Comparison of ENCODE assay signal across 3 mouse cellular contexts in genomic region chr6:3430976-3431375, GRCm38 (mm10).
A peak's percentile ranks its signal among the peaks of the same experiment; 100 is the strongest.
DNase-seq lines count a peak whose midpoint lies in the region.

No protein-coding gene starts in this region.

- DNase-seq in ES-CJ7 (ENCODE audit: low read depth, low spot score) (peak; percentile 62), R1 (ENCODE audit: low read depth, low spot score) (peak; percentile 89), ZHBTc4 (ENCODE audit: low read depth, low spot score) (peak; percentile 55)
